Mouse (Mus musculus) CH12.LX (cell line): ENCODE data around the gene Hdac4.

Experiments used
- CHD2 ChIP-seq: IDR thresholded peaks from 2 replicates; pipeline ENCODE4 v1.6.1; 2011; ENCODE audit warnings: low read length, improper control_type of control experiment
- CTCF ChIP-seq, 2 experiments: IDR thresholded peaks in 1 of 2; conservative IDR thresholded peaks in 1 of 2; 2 replicates each; pipeline ENCODE4 v1.5.1; 2011 to 2012; ENCODE audit warnings: low read depth in 2 of 2, low read length in 2 of 2, improper control_type of control experiment in 1 of 2, inconsistent platforms in 1 of 2, mild to moderate bottlenecking in 1 of 2, moderate library complexity in 1 of 2
- E2F4 ChIP-seq: IDR thresholded peaks from 2 replicates; pipeline ENCODE4 v1.6.1; 2011; ENCODE audit warnings: low read depth, low read length, improper control_type of control experiment; ENCODE audit not compliant: insufficient replicate concordance
- EP300 ChIP-seq: IDR thresholded peaks from 2 replicates; pipeline ENCODE4 v1.6.1; 2011; ENCODE audit warnings: low read length, improper control_type of control experiment
- HCFC1 ChIP-seq: IDR thresholded peaks from 2 replicates; pipeline ENCODE4 v1.6.1; 2012; ENCODE audit warnings: low read depth, mild to moderate bottlenecking, inconsistent platforms, low read length, improper control_type of control experiment
- JUN ChIP-seq: IDR thresholded peaks from 2 replicates; pipeline ENCODE4 v1.6.1; 2011; ENCODE audit warnings: low read depth, mild to moderate bottlenecking, low read length, improper control_type of control experiment, moderate library complexity; ENCODE audit not compliant: insufficient read depth
- NELFE ChIP-seq: IDR thresholded peaks from 2 replicates; pipeline ENCODE4 v1.6.1; 2011; ENCODE audit warnings: low read depth, low read length, improper control_type of control experiment
- POLR2A ChIP-seq: IDR thresholded peaks from 2 replicates; pipeline ENCODE4 v1.6.1; 2011; ENCODE audit warnings: low read depth, mild to moderate bottlenecking, improper control_type of control experiment, low read length
- RAD21 ChIP-seq: IDR thresholded peaks from 2 replicates; pipeline ENCODE4 v1.6.1; 2011; ENCODE audit warnings: low read depth, mild to moderate bottlenecking, low read length, improper control_type of control experiment, moderate library complexity
- SMC3 ChIP-seq: IDR thresholded peaks from 2 replicates; pipeline ENCODE4 v1.6.1; 2011; ENCODE audit warnings: low read depth, low read length, improper control_type of control experiment
- TBP ChIP-seq: conservative IDR thresholded peaks from 2 replicates; pipeline ENCODE4 v1.6.1; 2011; ENCODE audit warnings: low read depth, low read length, improper control_type of control experiment
- UBTF ChIP-seq: IDR thresholded peaks from 2 replicates; pipeline ENCODE4 v1.6.1; 2012; ENCODE audit warnings: low read depth, mild to moderate bottlenecking, inconsistent platforms, low read length, improper control_type of control experiment, moderate library complexity
- ZKSCAN1 ChIP-seq: IDR thresholded peaks from 2 replicates; pipeline ENCODE4 v1.6.1; 2012; ENCODE audit warnings: low read depth, inconsistent platforms, low read length, improper control_type of control experiment, borderline replicate concordance
- ZNF384 ChIP-seq: IDR thresholded peaks from 2 replicates; pipeline ENCODE4 v1.6.1; 2012; ENCODE audit warnings: low read depth, low read length, improper control_type of control experiment, inconsistent platforms

DNA sequence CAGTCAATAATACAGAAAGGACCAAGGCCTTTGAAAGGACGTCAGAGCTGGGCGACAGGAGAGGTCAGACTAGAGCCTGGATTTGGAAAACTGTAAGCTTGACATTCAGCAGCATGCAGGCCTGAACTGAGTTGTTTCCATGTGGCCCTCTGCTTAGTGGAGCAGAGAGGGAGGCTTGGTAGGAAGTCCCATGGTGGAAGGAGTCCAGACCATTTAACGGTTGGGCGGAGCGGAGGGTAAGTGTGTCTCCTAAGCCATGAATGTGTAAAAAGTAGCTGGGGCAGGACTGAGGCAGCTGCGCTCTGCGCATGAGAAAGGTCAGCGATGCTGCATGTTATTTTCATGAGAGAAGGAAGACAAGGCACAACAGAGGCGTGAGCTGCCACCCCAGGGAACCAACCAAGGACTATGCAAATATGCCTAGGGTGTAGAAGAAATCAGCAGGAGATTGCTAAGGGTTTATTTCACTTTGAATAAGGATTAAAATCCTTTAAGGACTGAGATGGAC is 201.8 kb downstream of the Hdac4 start:
- TF ChIP-seq JUN (no peak), ZKSCAN1 (no peak), ZNF384 (no peak), POLR2A (no peak), CTCF (conservative IDR thresholded peaks at IDR 0.05 in 1 of 2, IDR thresholded peaks at IDR 0.05 in 1 of 2; ENCODE audit: low read depth in 2 of 2, low read length in 2 of 2) (no peak), RAD21 (no peak), HCFC1 (no peak), NELFE (no peak), E2F4 (no peak), UBTF (no peak), EP300 (no peak), SMC3 (no peak), TBP (no peak), CHD2 (no peak)
